Mouse (Mus musculus): ENCODE data around the gene Osbp. TPM values are rescaled to one million over a fixed set of nuclear protein-coding genes. Genes with fewer than 3 reads are reported as not detected.

The Osbp gene
- polyA plus RNA-seq, 2 experiments, result 10.9 to 37.5 TPM

GRCm38 (mm10) chr19:11949878-11950277 is 15.9 kb upstream of the Osbp start:
- DNase-seq (ENCODE audit: low spot score), result no peak
- H3K4me3 ChIP-seq (replicated peaks; ENCODE audit: low read length), result no peak overlapping the region
- H3K9me3 ChIP-seq (ENCODE audit: control insufficient read depth, low read length), result no peaks in the 10 kb centered on the region
- H3K4me1 ChIP-seq (ENCODE audit: control insufficient read depth, insufficient read depth, low read length), result no peaks in the 10 kb centered on the region
- H3K9ac ChIP-seq (ENCODE audit: low read depth, low read length, severe bottlenecking), result no peak overlapping the region
- TF ChIP-seq POLR2A (IDR thresholded peaks at IDR 0.05; ENCODE audit: borderline replicate concordance, extremely low read depth, insufficient read depth, insufficient read length), result no peak
- WGBS, result 57% methylated on average over 1 of the region's 1 CpGs
- no peak overlapping the region for H3K27ac ChIP-seq (replicated peaks; ENCODE audit: low read depth, low read length)
- no peak overlapping the region for H3K4me2 ChIP-seq (replicated peaks; ENCODE audit: low read depth, low read length, severe bottlenecking)
- H3K27me3 ChIP-seq (ENCODE audit: control insufficient read depth, insufficient read depth, low read length), result no peaks in the 10 kb centered on the region
- no peak for ATAC-seq (ENCODE audit: low FRiP score, low read depth)
- H3K36me3 ChIP-seq (ENCODE audit: control insufficient read depth, insufficient read depth, low read length), result peaks cover 9% of the 10 kb centered on the region

- no peak overlapping the region for H3K9ac ChIP-seq (ENCODE audit: low read depth, low read length, severe bottlenecking)
- H3K27ac ChIP-seq (replicated peaks; ENCODE audit: low read depth, low read length), result no peak overlapping the region
- DNase-seq (ENCODE audit: low spot score) (no peak), ATAC-seq (ENCODE audit: low FRiP score, low read depth) (no peak)
- H3K4me1 ChIP-seq (ENCODE audit: control insufficient read depth, insufficient read depth, low read length), result no peaks in the 10 kb centered on the region
- no peak overlapping the region for H3K4me3 ChIP-seq (replicated peaks; ENCODE audit: low read length)
- no peak overlapping the region for H3K4me2 ChIP-seq (replicated peaks; ENCODE audit: low read depth, low read length, severe bottlenecking)
- no peak for TF ChIP-seq POLR2A (IDR thresholded peaks at IDR 0.05; ENCODE audit: borderline replicate concordance, extremely low read depth, insufficient read depth, insufficient read length)
- WGBS, result 57% methylated on average over 7 of the region's 7 CpGs
- H3K27me3 ChIP-seq (ENCODE audit: control insufficient read depth, insufficient read depth, low read length), result no peaks in the 10 kb centered on the region
- H3K9me3 ChIP-seq (ENCODE audit: control insufficient read depth, low read length), result no peaks in the 10 kb centered on the region
- H3K36me3 ChIP-seq (ENCODE audit: control insufficient read depth, insufficient read depth, low read length), result peaks cover 1% of the 10 kb centered on the region; the same call in 1 of the 2 replicates
These were observed 15.0 kb upstream of the Osbp start for GRCm38 (mm10) chr19:11950747-11951146.

DNA sequence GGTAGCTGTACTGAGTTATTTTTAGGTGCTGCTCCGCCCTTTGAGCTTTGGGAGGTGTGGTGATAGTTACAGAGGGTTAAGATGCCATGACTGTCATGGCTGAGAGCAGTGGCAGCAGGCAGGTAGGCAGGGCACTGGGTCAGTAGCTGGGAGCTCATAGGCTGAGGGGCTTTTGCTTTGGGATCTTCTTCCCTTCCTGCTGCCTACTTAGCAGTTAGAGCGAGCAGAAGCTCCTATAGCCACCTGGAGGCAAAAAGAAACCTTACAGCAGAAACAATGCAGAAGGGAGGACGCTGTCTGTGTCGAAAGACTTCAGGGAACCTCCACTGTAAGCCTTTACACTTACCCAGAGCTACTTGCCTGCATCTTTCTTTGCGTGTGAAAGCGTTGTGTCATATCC is 11.5 kb upstream of the Osbp start:
- Histone ChIP-seq H3K27ac (replicated peaks; ENCODE audit: low read depth, low read length) (no peak overlapping the region), H3K4me1 (ENCODE audit: control insufficient read depth, insufficient read depth, low read length) (no peaks in the 10 kb centered on the region), H3K9me3 (ENCODE audit: control insufficient read depth, low read length) (no peaks in the 10 kb centered on the region), H3K27me3 (ENCODE audit: control insufficient read depth, insufficient read depth, low read length) (no peaks in the 10 kb centered on the region), H3K9ac (ENCODE audit: low read depth, low read length, severe bottlenecking) (no peak overlapping the region), H3K4me2 (replicated peaks; ENCODE audit: low read depth, low read length, severe bottlenecking) (no peak overlapping the region), H3K4me3 (replicated peaks; ENCODE audit: low read length) (no peak overlapping the region), H3K36me3 (ENCODE audit: control insufficient read depth, insufficient read depth, low read length) (no peaks in the 10 kb centered on the region)
- no peak for TF ChIP-seq POLR2A (IDR thresholded peaks at IDR 0.05; ENCODE audit: borderline replicate concordance, extremely low read depth, insufficient read depth, insufficient read length)
- DNase-seq (ENCODE audit: low spot score), result no peak
- ATAC-seq (ENCODE audit: low FRiP score, low read depth), result no peak
- 49% methylated on average over 6 of the region's 6 CpGs for WGBS

- Histone ChIP-seq H3K9me3 (ENCODE audit: control insufficient read depth, low read length) (no peaks in the 10 kb centered on the region), H3K9ac (ENCODE audit: low read depth, low read length, severe bottlenecking) (no peak overlapping the region), H3K4me2 (replicated peaks; ENCODE audit: low read depth, low read length, severe bottlenecking) (no peak overlapping the region), H3K4me3 (replicated peaks; ENCODE audit: low read length) (no peak overlapping the region), H3K36me3 (ENCODE audit: control insufficient read depth, insufficient read depth, low read length) (no peaks in the 10 kb centered on the region), H3K4me1 (ENCODE audit: control insufficient read depth, insufficient read depth, low read length) (no peaks in the 10 kb centered on the region), H3K27me3 (ENCODE audit: control insufficient read depth, insufficient read depth, low read length) (no peaks in the 10 kb centered on the region), H3K27ac (replicated peaks; ENCODE audit: low read depth, low read length) (no peak overlapping the region)
- no peak for ATAC-seq (ENCODE audit: low FRiP score, low read depth)
- WGBS, result 72% methylated on average over 5 of the region's 5 CpGs
- no peak for DNase-seq (ENCODE audit: low spot score)
- no peak for TF ChIP-seq POLR2A (IDR thresholded peaks at IDR 0.05; ENCODE audit: borderline replicate concordance, extremely low read depth, insufficient read depth, insufficient read length)
These were observed 9.1 kb upstream of the Osbp start for GRCm38 (mm10) chr19:11956636-11957035.

DNA sequence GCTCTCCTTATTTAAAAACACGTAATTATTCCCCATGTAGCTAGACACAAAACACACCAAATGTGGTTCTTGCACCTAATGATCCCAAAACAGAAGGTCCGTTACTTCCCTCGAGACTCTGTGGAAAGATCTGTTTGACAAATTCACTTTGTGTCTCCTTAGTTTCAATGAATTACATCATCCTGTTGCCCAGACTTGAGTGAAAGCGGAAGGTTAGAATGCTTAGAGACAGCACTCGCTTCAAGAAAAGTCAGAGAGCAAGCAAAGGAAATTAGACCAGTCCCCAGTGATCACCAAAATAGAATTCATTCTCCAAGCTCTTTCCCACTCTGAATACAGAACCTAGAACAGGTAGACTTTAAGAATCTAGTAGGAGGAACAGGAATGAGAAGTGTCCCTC is 8.3 kb upstream of the Osbp start:
- Histone ChIP-seq H3K27ac (replicated peaks; ENCODE audit: low read depth, low read length) (no peak overlapping the region), H3K36me3 (ENCODE audit: control insufficient read depth, insufficient read depth, low read length) (no peaks in the 10 kb centered on the region), H3K4me1 (ENCODE audit: control insufficient read depth, insufficient read depth, low read length) (no peaks in the 10 kb centered on the region), H3K4me3 (replicated peaks; ENCODE audit: low read length) (no peak overlapping the region), H3K4me2 (replicated peaks; ENCODE audit: low read depth, low read length, severe bottlenecking) (no peak overlapping the region), H3K9ac (ENCODE audit: low read depth, low read length, severe bottlenecking) (no peak overlapping the region), H3K27me3 (ENCODE audit: control insufficient read depth, insufficient read depth, low read length) (no peaks in the 10 kb centered on the region), H3K9me3 (ENCODE audit: control insufficient read depth, low read length) (no peaks in the 10 kb centered on the region)
- ATAC-seq (ENCODE audit: low FRiP score, low read depth) (no peak), DNase-seq (ENCODE audit: low spot score) (no peak)
- no peak for TF ChIP-seq POLR2A (IDR thresholded peaks at IDR 0.05; ENCODE audit: borderline replicate concordance, extremely low read depth, insufficient read depth, insufficient read length)
- 83% methylated on average over 5 of the region's 5 CpGs for WGBS

DNA sequence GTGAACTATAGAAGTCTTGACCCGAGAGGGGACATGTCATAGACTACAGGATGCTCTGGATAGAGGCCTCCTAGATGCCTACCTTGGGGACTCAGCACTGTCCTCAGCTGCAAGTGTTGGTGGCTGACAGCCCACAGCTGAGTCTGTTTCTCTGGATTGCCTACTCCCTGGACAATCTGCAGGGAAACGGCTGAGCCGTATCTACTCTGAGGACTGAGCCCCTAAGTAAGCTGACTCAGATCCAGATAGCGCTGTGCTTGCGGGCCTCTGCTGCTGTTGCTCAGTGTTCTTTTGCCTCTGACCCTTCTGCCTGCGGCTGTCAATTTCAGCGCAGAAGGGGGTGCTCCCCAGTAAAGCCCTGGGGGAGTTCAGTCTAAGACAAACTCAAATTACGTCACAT is 7.9 kb upstream of the Osbp start:
- DNase-seq (ENCODE audit: low spot score) (no peak), ATAC-seq (ENCODE audit: low FRiP score, low read depth) (no peak)
- Histone ChIP-seq H3K4me3 (replicated peaks; ENCODE audit: low read length) (no peak overlapping the region), H3K36me3 (ENCODE audit: control insufficient read depth, insufficient read depth, low read length) (no peaks in the 10 kb centered on the region), H3K27ac (replicated peaks; ENCODE audit: low read depth, low read length) (no peak overlapping the region), H3K9ac (ENCODE audit: low read depth, low read length, severe bottlenecking) (no peak overlapping the region), H3K9me3 (ENCODE audit: control insufficient read depth, low read length) (no peaks in the 10 kb centered on the region), H3K4me1 (ENCODE audit: control insufficient read depth, insufficient read depth, low read length) (no peaks in the 10 kb centered on the region), H3K4me2 (replicated peaks; ENCODE audit: low read depth, low read length, severe bottlenecking) (no peak overlapping the region), H3K27me3 (ENCODE audit: control insufficient read depth, insufficient read depth, low read length) (no peaks in the 10 kb centered on the region)
- 72% methylated on average over 8 of the region's 8 CpGs for WGBS
- no peak for TF ChIP-seq POLR2A (IDR thresholded peaks at IDR 0.05; ENCODE audit: borderline replicate concordance, extremely low read depth, insufficient read depth, insufficient read length)

Data from limb, embryonic 14.5 days (tissue).